Mouse (Mus musculus) liver, embryonic 11.5 days (tissue): ENCODE measurements around the gene Zic1. TPM values are rescaled to one million over a fixed set of nuclear protein-coding genes. Genes with fewer than 3 reads are reported as not detected.

Experiments used
- polyA plus RNA-seq: library from polyadenylated mRNA; unstranded; fragments of >200 nt; fragmentation: Nextera tagmentation; extraction: Ambion mirVana; gene quantifications from 2 replicates; pipeline ENCODE4 v1.2.1, GENCODE M21; 2014

Gene Zic1
- polyA plus RNA-seq, 1 experiment from 2014 or later: 0.04 TPM

Other genes starting within 250 kb of the Zic1 start
- gene Zic4, start 3.4 kb downstream of the Zic1 start, polyA plus RNA-seq: not detected in 2 replicates